Mouse (Mus musculus) liver, postnatal 0 days (tissue): Measurements from ENCODE around the gene Ppdpf. TPM values are rescaled to one million over a fixed set of nuclear protein-coding genes. Genes with fewer than 3 reads are reported as not detected.
A peak's percentile ranks its signal among the peaks of the same experiment; 100 is the strongest.

Experiments used
- ATAC-seq: fragments of 200-750 bp; cut with Nextera tagmentation; 2 replicates; pipeline ENCODE4 v1.8.0; 2017; ENCODE audit warnings: mild to moderate bottlenecking, moderate library complexity
- DNase-seq: peaks from one replicate; pipeline ENCODE4 v3.0.0-alpha.2; 2016
- H3K27ac ChIP-seq: fragments of 300-500 bp; sonication (generic); 2 replicates; pipeline ENCODE4 v1.5.1; 2014; ENCODE audit warnings: antibody characterized with exemption, moderate library complexity, mild to moderate bottlenecking, low read depth
- H3K27me3 ChIP-seq: fragments of 300-500 bp; sonication (generic); 2 replicates; pipeline ENCODE4 v1.6.1; 2014; ENCODE audit warnings: low read length, control low read depth, mixed read lengths; ENCODE audit not compliant: insufficient read depth
- H3K36me3 ChIP-seq: fragments of 300-500 bp; sonication (generic); replicated peaks from 2 replicates; pipeline ENCODE4 v1.6.1; 2014; ENCODE audit warnings: mild to moderate bottlenecking, control low read depth, low read length, moderate library complexity, mixed read lengths; ENCODE audit not compliant: insufficient read depth
- H3K4me1 ChIP-seq: fragments of 300-500 bp; sonication (generic); 2 replicates; pipeline ENCODE4 v1.6.1; 2014; ENCODE audit warnings: antibody characterized with exemption, mild to moderate bottlenecking, control low read depth; ENCODE audit not compliant: insufficient read depth
- H3K4me2 ChIP-seq: fragments of 300-500 bp; sonication (generic); 2 replicates; pipeline ENCODE4 v1.6.1; 2014; ENCODE audit warnings: low read depth, mild to moderate bottlenecking, low read length, moderate library complexity, mixed read lengths
- H3K4me3 ChIP-seq: fragments of 300-500 bp; sonication (generic); 2 replicates; pipeline ENCODE4 v1.5.1; 2014; ENCODE audit warnings: low read depth, low read length
- H3K9ac ChIP-seq: fragments of 300-500 bp; sonication (generic); replicated peaks from 2 replicates; pipeline ENCODE4 v1.6.1; 2014; ENCODE audit warnings: mild to moderate bottlenecking, moderate library complexity
- H3K9me3 ChIP-seq: fragments of 300-500 bp; sonication (generic); 2 replicates; pipeline ENCODE4 v1.6.1; 2016; ENCODE audit warnings: mild to moderate bottlenecking, control low read depth, low read length, mixed read lengths
- CTCF ChIP-seq: sonication (generic); IDR thresholded peaks from 2 replicates; pipeline ENCODE4 v1.5.1; 2016; ENCODE audit warnings: antibody characterized with exemption, low read depth
- EP300 ChIP-seq: IDR thresholded peaks from 2 replicates; pipeline ENCODE4 v1.6.1; 2016; ENCODE audit warnings: antibody characterized with exemption, low read depth, mild to moderate bottlenecking
- WGBS: fragments of 180-500 bp; shearing (Covaris S2); extraction: QIAGEN DNeasy Blood & Tissue Kit; methylation state at CpG from one replicate; pipeline ENCODE4 v1.1.7; 2014; ENCODE audit not compliant: insufficient replicate concordance; 5-methylcytosine and 5-hydroxymethylcytosine counted together
- polyA plus RNA-seq: library from polyadenylated mRNA; unstranded; fragments of >200 nt; fragmentation: Nextera tagmentation; extraction: Ambion mirVana; gene quantifications from 2 replicates; pipeline ENCODE4 v1.2.1, GENCODE M21; 2015

Ppdpf gene
- polyA plus RNA-seq, 1 experiment from 2014 or later: 120 TPM

GRCm38 (mm10) chr2:181153837-181154236, 33.2 kb upstream of the Ppdpf start:
- WGBS: 14% methylated on average over 1 of the region's 1 CpGs
- Histone ChIP-seq H3K4me2 (no peak overlapping the region), H3K27ac (no peak overlapping the region), H3K4me1 (no peaks in the 10 kb centered on the region), H3K9ac (no peak overlapping the region), H3K36me3 (no peaks in the 10 kb centered on the region), H3K4me3 (no peak overlapping the region), H3K9me3 (no peaks in the 10 kb centered on the region), H3K27me3 (peaks cover 45% of the 10 kb centered on the region)
- TF ChIP-seq CTCF (peak; percentile 58), EP300 (no peak)
- peak; percentile 45 for DNase-seq
- ATAC-seq: no peak

GRCm38 (mm10) chr2:181154361-181154760, 32.7 kb upstream of the Ppdpf start:
- Histone ChIP-seq H3K4me1 (no peaks in the 10 kb centered on the region), H3K9ac (no peak overlapping the region), H3K27me3 (peaks cover 41% of the 10 kb centered on the region), H3K4me2 (no peak overlapping the region), H3K36me3 (no peaks in the 10 kb centered on the region), H3K27ac (no peak overlapping the region), H3K4me3 (no peak overlapping the region), H3K9me3 (no peaks in the 10 kb centered on the region)
- WGBS: 81% methylated on average over 3 of the region's 3 CpGs
- no peak for DNase-seq
- no peak for ATAC-seq
- TF ChIP-seq CTCF (no peak), EP300 (no peak)

GRCm38 (mm10) chr2:181154831-181155415, 32.1 kb upstream of the Ppdpf start:
- Histone ChIP-seq H3K4me2 (no peak overlapping the region), H3K9ac (no peak overlapping the region), H3K27me3 (peaks cover 36% of the 10 kb centered on the region), H3K4me3 (no peak overlapping the region), H3K4me1 (no peaks in the 10 kb centered on the region), H3K9me3 (no peaks in the 10 kb centered on the region), H3K27ac (no peak overlapping the region), H3K36me3 (no peaks in the 10 kb centered on the region)
- 56% methylated on average over 8 of the region's 8 CpGs for WGBS
- DNase-seq (no peak), ATAC-seq (no peak)
- no peak for TF ChIP-seq CTCF
- no peak for TF ChIP-seq EP300

GRCm38 (mm10) chr2:181155801-181156200, 31.2 kb upstream of the Ppdpf start:
- H3K4me2 ChIP-seq: no peak overlapping the region
- no peak for ATAC-seq
- peaks cover 28% of the 10 kb centered on the region for H3K27me3 ChIP-seq
- H3K4me1 ChIP-seq: no peaks in the 10 kb centered on the region
- no peak for TF ChIP-seq CTCF
- TF ChIP-seq EP300: no peak
- no peak for DNase-seq
- 56% methylated on average over 4 of the region's 4 CpGs for WGBS
- H3K9me3 ChIP-seq: no peaks in the 10 kb centered on the region
- H3K27ac ChIP-seq: no peak overlapping the region
- H3K36me3 ChIP-seq: no peaks in the 10 kb centered on the region
- H3K9ac ChIP-seq: no peak overlapping the region
- no peak overlapping the region for H3K4me3 ChIP-seq

GRCm38 (mm10) chr2:181156248-181157121, 30.6 kb upstream of the Ppdpf start, which contains the start of gene Eef1a2:
Gene Eef1a2 (minus strand): TSS chr2:181157014.
- no peak for DNase-seq
- no peak within 1 kb of the TSS for H3K4me3 ChIP-seq
- H3K27ac ChIP-seq: no peak within 1 kb of the TSS
- no peaks in the 10 kb centered on the region for H3K36me3 ChIP-seq
- TF ChIP-seq CTCF: no peak
- TF ChIP-seq EP300: no peak
- H3K4me2 ChIP-seq: no peak within 1 kb of the TSS
- ATAC-seq: no peak
- H3K9me3 ChIP-seq: no peaks in the 10 kb centered on the region
- no peak within 1 kb of the TSS for H3K9ac ChIP-seq
- no peaks in the 10 kb centered on the region for H3K4me1 ChIP-seq
- H3K27me3 ChIP-seq: peaks cover 28% of the 10 kb centered on the region
- WGBS: 7% methylated on average over 54 of the region's 55 CpGs

DNA sequence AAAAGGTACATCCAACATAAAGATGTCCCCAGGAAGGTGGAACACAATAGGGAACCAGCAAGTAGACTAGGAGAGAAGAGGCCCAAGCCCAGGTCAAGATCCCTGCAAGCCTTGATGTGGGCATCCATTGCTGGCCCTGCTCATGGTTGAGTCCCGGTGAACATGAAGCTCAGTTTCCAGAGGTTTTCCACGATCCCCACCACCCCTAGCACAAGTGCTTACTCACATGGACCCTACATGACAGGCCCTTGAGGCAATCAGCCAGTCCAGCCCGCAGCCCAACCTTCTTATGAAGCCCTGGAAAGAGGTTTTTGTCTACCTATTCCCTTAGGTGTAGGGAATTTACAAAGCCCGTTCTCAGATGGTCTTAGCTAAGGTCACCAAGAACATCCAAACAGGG, 29.9 kb upstream of the Ppdpf start:
- WGBS: 64% methylated on average over 4 of the region's 4 CpGs
- Histone ChIP-seq H3K27me3 (peaks cover 28% of the 10 kb centered on the region), H3K4me1 (no peaks in the 10 kb centered on the region), H3K27ac (no peak overlapping the region), H3K9me3 (no peaks in the 10 kb centered on the region), H3K4me3 (no peak overlapping the region), H3K4me2 (no peak overlapping the region), H3K36me3 (no peaks in the 10 kb centered on the region), H3K9ac (no peak overlapping the region)
- no peak for DNase-seq
- TF ChIP-seq CTCF: no peak
- no peak for TF ChIP-seq EP300
- no peak for ATAC-seq
